Mouse (Mus musculus) thymus, adult 2 months (tissue): Measurements from ENCODE around the gene Mtss1l.

ENCODE experiments used
- CTCF ChIP-seq: fragments of 200-500 bp; IDR thresholded peaks from 2 replicates; pipeline ENCODE4 v1.5.1; 2012; ENCODE audit warnings: mild to moderate bottlenecking, control low read depth, low read length, moderate library complexity, borderline replicate concordance; ENCODE audit not compliant: control insufficient read depth, poor library complexity, insufficient read depth; ENCODE audit errors: extremely low read depth
- POLR2A ChIP-seq: fragments of 200-500 bp; IDR thresholded peaks from 2 replicates; pipeline ENCODE4 v1.6.1; 2012; ENCODE audit warnings: mild to moderate bottlenecking, low read length, control low read depth, moderate library complexity; ENCODE audit not compliant: control insufficient read depth, poor library complexity, insufficient read depth; ENCODE audit errors: extremely low read depth

GRCm38 (mm10) chr8:110687726-110688125 lies 33.5 kb upstream of the Mtss1l start:
- TF ChIP-seq CTCF: no peak
- TF ChIP-seq POLR2A: no peak
